ENCODE assay signal across 8 mouse cellular contexts in genomic region chr2:34638955-34639650, GRCm38 (mm10).
A peak's percentile ranks its signal among the peaks of the same experiment; 100 is the strongest.
DNase-seq lines count a peak whose midpoint lies in the region; ATAC-seq lines count a peak whose summit lies in the region.

No protein-coding gene starts in this region.

- H3K27me3 ChIP-seq in hindbrain, embryonic 14.5 days (ENCODE audit: control insufficient read depth, insufficient read depth, low read length) = no peaks in the 10 kb centered on the region

- peak overlapping the region; percentile 66 for H3K9ac ChIP-seq in hindbrain, embryonic 14.5 days

- DNase-seq in MN1 (ENCODE audit: low spot score) = peak; percentile 87
- DNase-seq in cerebellum, adult 9-10 months = peak; percentile 82
- DNase-seq in frontal cortex, postnatal 25 days (ENCODE audit: low spot score in 2 of 2) = peak; percentile 82 to 83
- peak; percentile 90 for DNase-seq in hindbrain, embryonic 14.5 days (ENCODE audit: low spot score)
- DNase-seq in layer of hippocampus, postnatal 25 days (ENCODE audit: extremely low spot score in 1 of 2, low spot score in 1 of 2) = peak; percentile 77 to 93
- peak; percentile 90 for DNase-seq in lung, postnatal 14 days
- peak; percentile 30 for DNase-seq in retina, adult 2 months (ENCODE audit: low read depth, low spot score)
- DNase-seq in thymus, postnatal 25 days = peak; percentile 87

- H3K4me3 ChIP-seq in hindbrain, embryonic 14.5 days (replicated peaks; ENCODE audit: low read length) = peak overlapping the region; percentile 33

- no peaks in the 10 kb centered on the region for H3K36me3 ChIP-seq in hindbrain, embryonic 14.5 days (replicated peaks; ENCODE audit: control insufficient read depth, insufficient read depth)

- H3K27ac ChIP-seq in hindbrain, embryonic 14.5 days = peak overlapping the region; percentile 11; the same call in 1 of the 2 replicates

- H3K4me1 ChIP-seq in hindbrain, embryonic 14.5 days (replicated peaks; ENCODE audit: control insufficient read depth, insufficient read depth, low read length) = no peaks in the 10 kb centered on the region

- H3K9me3 ChIP-seq in hindbrain, embryonic 14.5 days (ENCODE audit: control insufficient read depth, low read length) = no peaks in the 10 kb centered on the region

- 15% methylated on average over 37 of the region's 37 CpGs for WGBS in hindbrain, embryonic 14.5 days

- peak; percentile 79 for ATAC-seq in hindbrain, embryonic 14.5 days (ENCODE audit: low FRiP score)

- peak overlapping the region; percentile 87 for H3K4me2 ChIP-seq in hindbrain, embryonic 14.5 days (replicated peaks)

Comparison
In these comparisons a context has a peak if more than half of its experiments do, and no peak if none do; other contexts are left out.
1. Peak in every context shown above with its lines: DNase-seq, ATAC-seq, H3K4me3 ChIP-seq and H3K27ac ChIP-seq.
2. DNase-seq: peak in every context shown above with its lines; median percentile 90 in hindbrain, embryonic 14.5 days; 90 in lung, postnatal 14 days; 87 in MN1; 87 in thymus, postnatal 25 days; 85 in layer of hippocampus, postnatal 25 days; 82 in frontal cortex, postnatal 25 days; 82 in cerebellum, adult 9-10 months; 30 in retina, adult 2 months.